Mouse (Mus musculus) effector memory CD4-positive, alpha-beta T cell, adult 7 months (primary cell): ENCODE measurements around the gene Gm17364. TPM values are rescaled to one million over a fixed set of nuclear protein-coding genes. Genes with fewer than 3 reads are reported as not detected.

Experiments
- polyA plus RNA-seq: library from polyadenylated mRNA; unstranded; fragments of 100-300 nt; shearing (Covaris generic); gene quantifications from one replicate; pipeline ENCODE4 v1.2.1, GENCODE M21; 2017

The Gm17364 gene
- not detected for polyA plus RNA-seq

DNA sequence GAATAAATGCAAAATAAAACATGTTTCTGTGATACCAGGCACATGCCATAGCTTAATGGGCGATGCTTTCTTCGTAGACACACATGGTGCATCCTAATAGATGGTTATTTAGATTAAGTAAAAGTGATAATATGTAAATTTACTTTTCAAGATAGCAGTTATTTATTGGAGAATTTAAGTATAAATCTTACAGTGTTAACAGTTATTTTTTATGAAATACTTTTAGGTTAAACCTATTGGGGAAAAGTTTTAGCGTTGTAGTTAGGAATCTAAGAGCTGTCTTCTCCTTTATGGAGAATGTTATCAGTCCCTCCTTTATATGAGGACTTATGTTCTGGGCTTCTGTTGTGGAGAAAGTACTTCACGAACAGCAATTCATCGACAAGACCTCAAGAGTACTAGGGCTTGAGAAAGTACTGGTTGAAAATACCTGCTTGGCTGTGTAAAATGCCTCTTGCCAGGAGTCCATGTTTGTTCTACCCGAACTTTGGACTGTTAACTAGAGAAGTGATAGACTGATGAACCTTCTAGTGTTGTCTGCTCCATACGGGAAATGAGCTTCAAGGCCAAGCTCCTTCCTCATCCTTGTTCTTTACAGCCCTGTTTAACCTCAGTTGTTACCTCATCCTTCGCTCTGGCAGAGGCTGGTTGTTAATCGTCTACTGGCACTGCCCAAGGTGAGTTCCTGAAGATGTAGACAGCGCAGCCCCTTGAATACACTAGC is at the start of gene Gm17364:
TSS of gene Gm17364 (minus strand) at position 51 of the 724 bp plus-strand sequence.

DNA sequence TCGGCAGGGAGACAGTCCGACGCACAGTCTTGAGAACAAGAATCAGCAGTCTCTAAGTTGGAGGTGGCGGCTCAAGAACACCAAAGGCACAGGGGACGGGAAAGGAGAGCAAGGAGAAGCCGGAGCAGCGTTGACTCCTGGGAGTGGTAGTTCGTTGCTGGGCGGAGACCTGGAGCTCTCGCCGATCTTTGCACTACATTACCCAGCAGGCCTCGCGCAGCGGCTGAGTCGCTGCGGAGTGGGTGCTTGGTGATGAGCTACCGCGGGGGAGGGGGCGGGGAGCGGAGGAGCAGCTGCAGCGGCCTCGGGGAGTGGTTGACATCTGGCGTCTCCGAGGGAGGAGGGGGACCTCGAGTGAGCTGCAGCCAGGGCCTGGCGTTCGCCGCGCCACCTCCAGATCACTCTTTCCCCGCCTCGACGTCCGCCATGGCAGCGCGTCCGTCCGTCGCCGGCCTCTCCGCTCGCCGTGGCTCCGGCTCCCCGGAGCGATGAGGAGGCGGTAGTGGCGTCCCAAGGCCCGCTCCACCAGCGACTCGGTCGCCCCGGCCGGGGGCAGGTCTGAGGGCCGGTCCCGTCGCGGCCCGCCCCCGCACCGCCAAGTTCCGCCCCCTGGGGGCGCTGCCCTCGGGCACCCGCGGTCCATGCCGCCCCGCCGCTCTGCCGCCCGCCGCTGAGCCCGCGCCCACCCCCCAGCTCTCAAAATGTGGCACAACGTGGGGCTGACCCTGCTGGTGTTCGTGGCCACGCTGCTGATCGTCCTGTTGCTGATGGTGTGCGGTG is 24.0 kb downstream of the Gm17364 start, which contains the start of gene Smim13:
TSS of gene Smim13 (plus strand) at position 307 of the 780 bp plus-strand sequence.

Other genes starting within 250 kb of the Gm17364 start
- gene Mak, start 194.3 kb downstream of the Gm17364 start, polyA plus RNA-seq, result 0.51 TPM
- not detected for gene Gcm2, start 162.9 kb downstream of the Gm17364 start, polyA plus RNA-seq
- gene Sycp2l, start 159.7 kb downstream of the Gm17364 start, polyA plus RNA-seq, result not detected
- gene Elovl2, start 53.6 kb downstream of the Gm17364 start, polyA plus RNA-seq, result 0.29 TPM
- 9.1 TPM for gene Smim13, start 24.1 kb downstream of the Gm17364 start, polyA plus RNA-seq
- gene Nedd9, start 213.4 kb upstream of the Gm17364 start, polyA plus RNA-seq, result 126 TPM